Mouse (Mus musculus): ENCODE data around the gene Nexn.

- TF ChIP-seq FLI1 (IDR thresholded peaks at IDR 0.05; ENCODE audit: low read length) (no peak), GATA1 (IDR thresholded peaks at IDR 0.05; ENCODE audit: borderline replicate concordance, low read length) (no peak)
These were observed 8.6 kb downstream of the Nexn start for GRCm38 (mm10) chr3:152257528-152257927.

Measured in megakaryocyte, embryonic 14.5 days (primary cell).